Mouse (Mus musculus) lung, postnatal 4 days (tissue): ENCODE data around the gene Bpifb6.

Experiments used
- DNase-seq, 2 experiments: peaks; one replicate each; pipeline ENCODE4 v3.0.0; 2021

Bpifb6 gene

GRCm38 (mm10) chr2:153900088-153900487 lies at the start of gene Bpifb6:
Bpifb6 (plus strand) TSS chr2:153900388.
- no peak for DNase-seq

- DNase-seq = peak; percentile 54 to 61
Measured at GRCm38 (mm10) chr2:153851030-153851360, 49.2 kb upstream of the Bpifb6 start.

GRCm38 (mm10) chr2:153853544-153853943 lies 46.6 kb upstream of the Bpifb6 start:
- DNase-seq = no peak

- DNase-seq = no peak
Measured at GRCm38 (mm10) chr2:153859581-153859980, 40.6 kb upstream of the Bpifb6 start.

- no peak for DNase-seq
Measured at GRCm38 (mm10) chr2:153860315-153860714, 39.9 kb upstream of the Bpifb6 start.

- no peak for DNase-seq
Measured at GRCm38 (mm10) chr2:153860715-153861114, 39.5 kb upstream of the Bpifb6 start.

- DNase-seq = peak in 1 of 2 experiments; percentile 14
Measured at GRCm38 (mm10) chr2:153861960-153862359, 38.2 kb upstream of the Bpifb6 start.

GRCm38 (mm10) chr2:153870984-153871383 lies 29.2 kb upstream of the Bpifb6 start, which contains the start of gene Sun5:
Sun5 (minus strand) TSS chr2:153871084.
- no peak for DNase-seq

GRCm38 (mm10) chr2:153874745-153875144 lies 25.4 kb upstream of the Bpifb6 start, which contains the start of gene Bpifb2:
Bpifb2 (plus strand) TSS chr2:153875045.
- DNase-seq = no peak

GRCm38 (mm10) chr2:153899111-153899510 lies 1.1 kb upstream of the Bpifb6 start:
- DNase-seq = no peak

- DNase-seq = no peak
Measured at GRCm38 (mm10) chr2:153902726-153903125, 2.5 kb downstream of the Bpifb6 start.

- DNase-seq = no peak
Measured at GRCm38 (mm10) chr2:153906626-153907025, 6.4 kb downstream of the Bpifb6 start.

- peak in 1 of 2 experiments; percentile 29 for DNase-seq
Measured at GRCm38 (mm10) chr2:153914151-153914550, 14.0 kb downstream of the Bpifb6 start.

GRCm38 (mm10) chr2:153917930-153918329 lies 17.7 kb downstream of the Bpifb6 start, which contains the start of gene Bpifb3:
Bpifb3 (plus strand) TSS chr2:153918230.
- DNase-seq = no peak

GRCm38 (mm10) chr2:153921246-153921645 lies 21.1 kb downstream of the Bpifb6 start:
- DNase-seq = no peak

- peak; percentile 27 to 60 for DNase-seq
Measured at GRCm38 (mm10) chr2:153929871-153930413, 29.8 kb downstream of the Bpifb6 start.

- no peak for DNase-seq
Measured at GRCm38 (mm10) chr2:153931125-153931524, 30.9 kb downstream of the Bpifb6 start.

- no peak for DNase-seq
Measured at GRCm38 (mm10) chr2:153933311-153933710, 33.1 kb downstream of the Bpifb6 start.

GRCm38 (mm10) chr2:153935348-153935747 lies 35.2 kb downstream of the Bpifb6 start:
- no peak for DNase-seq

GRCm38 (mm10) chr2:153937843-153938242 lies 37.7 kb downstream of the Bpifb6 start, which contains the start of gene Bpifb4:
Bpifb4 (plus strand) TSS chr2:153938212.
- no peak for DNase-seq

- DNase-seq = peak in 1 of 2 experiments; percentile 41
Measured at GRCm38 (mm10) chr2:153943537-153943936, 43.3 kb downstream of the Bpifb6 start.

GRCm38 (mm10) chr2:153944567-153944966 lies 44.4 kb downstream of the Bpifb6 start:
- DNase-seq = no peak

- DNase-seq = peak in 1 of 2 experiments; percentile 51
Measured at GRCm38 (mm10) chr2:153952897-153953296, 52.7 kb downstream of the Bpifb6 start.

- peak in 1 of 2 experiments; percentile 35 for DNase-seq
Measured at GRCm38 (mm10) chr2:153953836-153954235, 53.6 kb downstream of the Bpifb6 start.
